Mouse (Mus musculus) bone marrow, adult 2 months (tissue): ENCODE data around the gene Wfdc16. TPM values are rescaled to one million over a fixed set of nuclear protein-coding genes. Genes with fewer than 3 reads are reported as not detected.

Experiments
- H3K27ac ChIP-seq: fragments of 200-500 bp; 2 replicates; pipeline ENCODE4 v1.5.1; 2012; ENCODE audit warnings: low read depth, mild to moderate bottlenecking, control low read depth, inconsistent platforms, low read length; ENCODE audit not compliant: control insufficient read depth, poor library complexity, insufficient read depth
- H3K4me1 ChIP-seq: fragments of 200-500 bp; 2 replicates; pipeline ENCODE4 v1.6.1; 2011; ENCODE audit warnings: low read length; ENCODE audit not compliant: control insufficient read depth, insufficient read depth
- H3K4me3 ChIP-seq: fragments of 200-500 bp; replicated peaks from 2 replicates; pipeline ENCODE3; 2011; ENCODE audit warnings: mild to moderate bottlenecking, low read depth, low read length, control low read depth; ENCODE audit not compliant: control insufficient read depth
- CTCF ChIP-seq: fragments of 200-500 bp; IDR thresholded peaks from 2 replicates; pipeline ENCODE4 v1.5.1; 2011; ENCODE audit warnings: low read length, control low read depth; ENCODE audit not compliant: control insufficient read depth, insufficient read depth
- POLR2A ChIP-seq: fragments of 200-500 bp; IDR thresholded peaks from 2 replicates; pipeline ENCODE4 v1.6.1; 2011; ENCODE audit warnings: low read depth, mild to moderate bottlenecking, control low read depth, low read length, borderline replicate concordance; ENCODE audit not compliant: control insufficient read depth
- WGBS: fragments of 180-500 bp; shearing (Covaris S2); methylation state at CpG from one replicate; pipeline ENCODE4 v1.1.7; 2018; 5-methylcytosine and 5-hydroxymethylcytosine counted together
- polyA plus RNA-seq: library from polyadenylated mRNA; stranded (reverse); fragments of >200 nt; gene quantifications from 2 replicates; pipeline ENCODE4 v1.2.4, GENCODE M21; 2011; ENCODE audit warnings: low replicate concordance; ENCODE audit not compliant: missing spikeins, insufficient read depth, insufficient read length

Gene Wfdc16
- polyA plus RNA-seq, 1 experiment, result not detected

- TF ChIP-seq CTCF (no peak), POLR2A (no peak)
- Histone ChIP-seq H3K27ac (no peak overlapping the region), H3K4me3 (no peak overlapping the region), H3K4me1 (no peaks in the 10 kb centered on the region)
- 57% methylated on average over 5 of the region's 5 CpGs for WGBS
Observed at GRCm38 (mm10) chr2:164670261-164670660, 31.7 kb upstream of the Wfdc16 start.

GRCm38 (mm10) chr2:164664851-164665250 lies 26.3 kb upstream of the Wfdc16 start:
- WGBS, result 82% methylated on average over 7 of the region's 7 CpGs
- Histone ChIP-seq H3K4me1 (no peaks in the 10 kb centered on the region), H3K27ac (no peak overlapping the region), H3K4me3 (no peak overlapping the region)
- TF ChIP-seq CTCF (no peak), POLR2A (no peak)

DNA sequence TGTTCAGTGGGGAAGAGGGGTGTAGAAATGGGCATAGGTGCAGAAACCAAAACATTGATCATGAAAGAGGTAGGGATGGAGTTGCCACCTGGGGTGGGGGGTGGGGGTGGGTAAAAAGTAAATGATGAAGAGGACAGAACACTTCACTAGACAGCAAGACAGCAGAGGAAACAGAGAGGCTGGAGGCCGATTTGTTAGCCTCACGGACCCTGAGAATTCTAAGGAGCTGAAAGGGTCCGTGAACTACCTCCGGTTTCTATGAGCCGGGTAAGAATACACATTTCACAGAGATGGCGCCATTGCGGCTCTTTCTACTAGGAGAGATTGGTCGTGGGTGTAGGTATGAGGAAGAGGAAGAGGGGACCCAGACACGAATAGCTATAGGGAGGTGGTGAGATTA lies 17.9 kb upstream of the Wfdc16 start, which contains the start of gene Wfdc9:
Wfdc9 (minus strand) TSS at position 101 of the 400 bp plus-strand sequence.
- H3K27ac ChIP-seq, result no peak within 1 kb of the TSS
- H3K4me1 ChIP-seq, result 0 out of 2 replicates have a peak, but pooled peaks cover 1% of the 10 kb centered on the region
- no peak for TF ChIP-seq CTCF
- TF ChIP-seq POLR2A, result no peak
- WGBS, result 66% methylated on average over 9 of the region's 9 CpGs
- no peak within 1 kb of the TSS for H3K4me3 ChIP-seq

DNA sequence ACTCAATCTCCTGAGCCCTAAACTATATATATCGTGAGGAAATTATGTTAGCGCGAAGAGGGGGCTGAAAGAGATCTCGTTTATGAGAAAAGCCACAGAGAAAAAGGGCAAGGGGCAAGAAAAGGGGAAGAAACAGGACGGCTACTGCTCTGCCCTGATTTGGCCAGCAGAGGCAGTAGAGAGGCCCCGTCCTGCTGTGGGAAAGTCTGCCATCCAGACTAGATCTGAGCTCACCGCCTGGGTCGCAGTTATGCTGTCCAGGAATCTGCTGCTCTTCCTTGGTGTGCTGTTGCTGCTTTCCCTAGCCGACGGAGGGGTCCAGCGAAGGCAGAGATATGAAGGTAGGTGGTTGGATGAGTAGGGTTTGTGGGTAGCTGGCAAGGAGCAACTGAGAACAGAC lies 17.3 kb upstream of the Wfdc16 start, which contains the start of gene Wfdc10:
Wfdc10 (plus strand) TSS at position 189 of the 400 bp plus-strand sequence.
- Histone ChIP-seq H3K4me3 (no peak within 1 kb of the TSS), H3K27ac (no peak within 1 kb of the TSS), H3K4me1 (0 out of 2 replicates have a peak, but pooled peaks cover 1% of the 10 kb centered on the region)
- peak; percentile 89 for TF ChIP-seq CTCF
- TF ChIP-seq POLR2A, result no peak
- 10% methylated on average over 11 of the region's 11 CpGs for WGBS

- Histone ChIP-seq H3K4me3 (no peak overlapping the region), H3K27ac (no peak overlapping the region), H3K4me1 (peaks cover 2% of the 10 kb centered on the region; the same call in 1 of the 2 replicates)
- TF ChIP-seq CTCF (no peak), POLR2A (no peak)
- 82% methylated on average over 13 of the region's 13 CpGs for WGBS
Observed at GRCm38 (mm10) chr2:164641881-164642673, 3.5 kb upstream of the Wfdc16 start.

DNA sequence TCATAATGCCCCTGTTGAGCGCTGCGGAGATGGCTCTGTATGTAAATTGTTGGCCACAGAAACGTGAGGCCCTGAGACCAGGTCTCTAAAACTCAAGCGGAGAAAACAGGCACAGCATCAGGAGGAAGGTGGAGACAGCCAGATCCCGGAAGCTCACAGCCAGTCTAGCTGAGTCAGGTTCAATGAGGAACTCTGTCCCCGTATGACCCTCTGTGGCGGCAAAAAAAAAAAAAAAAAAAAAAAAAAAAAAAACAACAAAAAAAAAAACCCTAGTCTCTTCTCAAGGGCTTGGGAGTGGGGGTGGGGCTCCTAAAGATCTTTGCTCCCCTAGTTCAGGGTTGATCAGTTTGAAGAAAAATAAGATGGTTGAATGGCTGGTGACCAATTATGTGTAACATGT lies 2.5 kb upstream of the Wfdc16 start:
- WGBS, result 10% methylated on average over 7 of the region's 7 CpGs
- Histone ChIP-seq H3K27ac (peak overlapping the region; percentile 74), H3K4me1 (peaks cover 2% of the 10 kb centered on the region; the same call in 1 of the 2 replicates), H3K4me3 (no peak overlapping the region)
- TF ChIP-seq POLR2A (no peak), CTCF (no peak)

DNA sequence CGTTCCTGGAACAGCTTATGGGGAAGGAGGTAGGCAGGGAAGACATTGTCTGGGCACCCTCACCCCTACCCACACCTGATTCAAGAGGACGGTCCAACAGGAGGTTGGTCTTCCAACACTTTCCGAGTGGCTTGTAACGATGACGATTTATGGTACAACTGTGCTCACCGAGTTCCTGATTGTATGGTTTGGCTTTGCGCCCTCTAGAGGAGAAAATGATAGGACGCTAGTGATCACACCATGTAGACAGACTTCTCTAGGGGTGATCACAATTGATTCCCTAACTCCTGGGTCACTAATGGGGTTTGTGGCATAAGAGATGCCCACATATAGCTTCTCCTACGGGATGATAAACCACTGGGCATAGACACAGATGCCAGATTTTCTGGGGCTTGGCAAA lies 3.3 kb downstream of the Wfdc16 start:
- TF ChIP-seq CTCF, result no peak; the same call in 1 of the 2 replicates
- no peak for TF ChIP-seq POLR2A
- 80% methylated on average over 9 of the region's 9 CpGs for WGBS
- Histone ChIP-seq H3K4me3 (no peak overlapping the region), H3K4me1 (peaks cover 2% of the 10 kb centered on the region; the same call in 1 of the 2 replicates), H3K27ac (no peak overlapping the region)

GRCm38 (mm10) chr2:164621775-164622174 lies 16.8 kb downstream of the Wfdc16 start:
- Histone ChIP-seq H3K27ac (no peak overlapping the region), H3K4me1 (no peaks in the 10 kb centered on the region), H3K4me3 (no peak overlapping the region)
- TF ChIP-seq CTCF (no peak), POLR2A (no peak)
- WGBS, result 62% methylated on average over 4 of the region's 4 CpGs

GRCm38 (mm10) chr2:164619050-164619449 lies 19.5 kb downstream of the Wfdc16 start:
- 77% methylated on average over 5 of the region's 5 CpGs for WGBS
- Histone ChIP-seq H3K27ac (no peak overlapping the region), H3K4me1 (no peaks in the 10 kb centered on the region), H3K4me3 (no peak overlapping the region)
- no peak for TF ChIP-seq POLR2A
- TF ChIP-seq CTCF, result no peak
